Mouse (Mus musculus) erythroblast, embryonic 14.5 days (primary cell): ENCODE results near the gene Kiz.

Source experiments
- GATA1 ChIP-seq: IDR thresholded peaks from 2 replicates; pipeline ENCODE4 v1.6.1; 2012; ENCODE audit warnings: low read length, inconsistent platforms, mixed read lengths
- TAL1 ChIP-seq: IDR thresholded peaks from 3 replicates; pipeline ENCODE4 v1.6.1; 2012; ENCODE audit warnings: low read length, inconsistent platforms, mixed read lengths

DNA sequence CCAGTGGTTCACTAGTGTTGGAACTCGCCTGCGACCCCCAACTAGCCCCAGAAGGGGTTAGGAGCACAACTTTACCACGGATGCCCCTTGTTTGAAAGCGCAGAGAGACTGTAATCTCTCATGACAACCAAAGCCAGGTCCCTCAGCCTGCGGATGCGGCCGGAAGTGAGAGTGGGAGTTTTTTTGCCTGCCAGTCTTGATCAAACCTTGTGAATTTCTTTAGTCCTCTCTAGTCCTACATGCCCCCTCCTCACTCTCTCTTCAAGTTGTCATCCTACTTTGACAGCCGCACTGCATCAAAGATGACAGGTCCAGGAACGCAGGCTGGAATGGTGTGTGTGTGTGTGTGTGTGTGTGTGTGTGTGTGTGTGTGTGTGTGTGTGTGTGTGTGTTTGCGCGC is 456 bp downstream of the Kiz start:
- TF ChIP-seq GATA1 = no peak
- no peak for TF ChIP-seq TAL1
